Mouse (Mus musculus) kidney, embryonic 14.5 days (tissue): Measurements from ENCODE around the gene Cldn8. TPM values are rescaled to one million over a fixed set of nuclear protein-coding genes. Genes with fewer than 3 reads are reported as not detected.
A peak's percentile ranks its signal among the peaks of the same experiment; 100 is the strongest.

Experiments
- ATAC-seq: fragments of 200-750 bp; cut with Nextera tagmentation; 2 replicates; pipeline ENCODE4 v1.8.0; 2017; ENCODE audit warnings: moderate number of reproducible peaks, mild to moderate bottlenecking, moderate TSS enrichment, moderate library complexity; ENCODE audit not compliant: low FRiP score, low TSS enrichment
- H3K27ac ChIP-seq: fragments of 300-500 bp; sonication (generic); 2 replicates; pipeline ENCODE4 v1.5.1; 2014; ENCODE audit warnings: low read depth, mild to moderate bottlenecking, low read length, moderate library complexity, mixed read lengths
- H3K27me3 ChIP-seq: fragments of 300-500 bp; sonication (generic); 2 replicates; pipeline ENCODE4 v1.6.1; 2014; ENCODE audit warnings: mild to moderate bottlenecking, low read length; ENCODE audit not compliant: control insufficient read depth, insufficient read depth
- H3K36me3 ChIP-seq: fragments of 300-500 bp; sonication (generic); 2 replicates; pipeline ENCODE4 v1.6.1; 2014; ENCODE audit warnings: low read length, mixed read lengths; ENCODE audit not compliant: control insufficient read depth, insufficient read depth
- H3K4me1 ChIP-seq: fragments of 300-500 bp; sonication (generic); 2 replicates; pipeline ENCODE4 v1.6.1; 2014; ENCODE audit warnings: low read length, mixed read lengths; ENCODE audit not compliant: control insufficient read depth, insufficient read depth
- H3K4me2 ChIP-seq: fragments of 300-500 bp; sonication (generic); replicated peaks from 2 replicates; pipeline ENCODE4 v1.6.1; 2014; ENCODE audit warnings: low read depth, mild to moderate bottlenecking, low read length
- H3K4me3 ChIP-seq: fragments of 300-500 bp; sonication (generic); 2 replicates; pipeline ENCODE4 v1.5.1; 2014; ENCODE audit warnings: mild to moderate bottlenecking, low read length
- H3K9ac ChIP-seq: fragments of 300-500 bp; sonication (generic); 2 replicates; pipeline ENCODE4 v1.6.1; 2014; ENCODE audit warnings: low read depth, mild to moderate bottlenecking, low read length, moderate library complexity
- H3K9me3 ChIP-seq: fragments of 300-500 bp; sonication (generic); 2 replicates; pipeline ENCODE4 v1.6.1; 2016; ENCODE audit warnings: low read length; ENCODE audit not compliant: control insufficient read depth
- WGBS: fragments of 180-500 bp; shearing (Covaris S2); extraction: QIAGEN DNeasy Blood & Tissue Kit; methylation state at CpG from one replicate; pipeline ENCODE4 v1.1.7; 2014; 5-methylcytosine and 5-hydroxymethylcytosine counted together
- polyA plus RNA-seq: library from polyadenylated mRNA; unstranded; fragments of >200 nt; fragmentation: Nextera tagmentation; extraction: Ambion mirVana; gene quantifications from 2 replicates; pipeline ENCODE4 v1.2.1, GENCODE M21; 2014

Gene Cldn8
- 85.1 and 98.7 TPM in 2 replicates for polyA plus RNA-seq

DNA sequence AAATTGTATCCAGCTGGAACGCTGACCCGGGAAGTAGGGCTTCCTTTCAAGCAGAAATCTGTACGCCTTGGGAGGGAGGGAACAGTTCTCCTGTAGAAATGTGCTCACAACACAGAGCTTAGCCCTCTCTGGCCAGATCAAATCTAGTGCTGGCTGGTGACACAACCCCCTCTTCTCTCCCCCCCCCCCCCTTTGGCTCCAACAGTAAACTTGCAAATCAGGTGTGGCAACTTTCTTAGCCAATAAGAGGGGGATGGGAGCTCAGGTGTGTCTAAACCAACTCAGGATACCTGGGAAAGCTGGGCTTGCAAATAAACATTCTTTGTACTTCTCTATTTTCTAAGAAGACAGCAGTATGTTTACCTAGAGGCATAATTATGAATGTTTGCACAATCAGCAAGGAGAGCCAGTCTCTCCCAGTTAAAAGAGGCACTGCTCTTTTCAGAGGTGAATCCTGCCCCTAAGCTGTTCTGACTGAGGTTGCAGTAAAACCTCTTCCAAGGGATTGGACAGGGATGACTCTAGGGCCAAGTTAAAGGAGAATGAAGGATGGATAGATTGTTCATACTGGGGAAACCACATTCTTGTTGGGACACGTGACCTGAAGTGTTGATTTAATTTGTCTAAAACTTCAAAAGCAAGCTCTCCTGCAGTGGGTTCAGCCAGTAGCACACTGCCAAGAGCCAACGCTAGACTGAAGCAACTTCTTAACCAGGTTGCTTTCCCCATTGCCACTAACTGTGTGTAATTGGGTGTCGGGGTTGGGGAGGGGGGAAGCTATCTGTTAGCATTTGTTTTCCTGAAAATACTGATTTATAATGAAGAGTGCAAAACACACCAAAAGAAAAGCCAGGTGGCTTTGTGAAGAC lies at the start of gene Cldn8:
Gene Cldn8, minus strand, starts transcription at position 139 of the 869 bp plus-strand sequence.
- Histone ChIP-seq H3K4me2 (no peak within 1 kb of the TSS), H3K36me3 (no peaks in the 10 kb centered on the region), H3K27ac (peak within 1 kb of the TSS; percentile 51), H3K9ac (peak within 1 kb of the TSS; percentile 52), H3K4me1 (no peaks in the 10 kb centered on the region), H3K4me3 (peak within 1 kb of the TSS; percentile 36), H3K9me3 (no peaks in the 10 kb centered on the region), H3K27me3 (no peaks in the 10 kb centered on the region)
- WGBS, result 71% methylated on average over 6 of the region's 6 CpGs
- peak; percentile 73 for ATAC-seq

DNA sequence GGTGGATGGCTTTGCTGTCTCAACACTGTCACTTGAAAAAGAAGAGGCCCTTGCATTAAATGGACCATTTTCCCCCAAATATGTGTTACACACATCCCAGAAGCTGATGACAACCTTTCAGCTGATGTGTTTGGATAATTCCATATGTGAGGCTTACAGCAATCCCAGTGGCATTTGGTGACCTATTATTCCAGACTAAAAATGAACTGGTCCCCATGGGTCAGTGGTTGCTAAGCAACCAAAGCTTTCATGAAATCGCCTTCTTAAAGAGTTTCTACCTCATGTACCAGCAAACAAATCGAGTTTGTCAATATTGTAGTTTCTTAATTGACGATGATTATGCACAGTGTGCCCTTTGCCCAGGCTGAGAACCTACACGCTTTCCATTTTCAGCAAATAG lies 49.7 kb upstream of the Cldn8 start:
- no peak overlapping the region for H3K9ac ChIP-seq
- H3K4me1 ChIP-seq, result no peaks in the 10 kb centered on the region
- H3K9me3 ChIP-seq, result no peaks in the 10 kb centered on the region
- H3K27ac ChIP-seq, result no peak overlapping the region
- no peak for ATAC-seq
- WGBS, result 87% methylated on average over 4 of the region's 4 CpGs
- H3K27me3 ChIP-seq, result no peaks in the 10 kb centered on the region
- H3K4me3 ChIP-seq, result no peak overlapping the region
- no peaks in the 10 kb centered on the region for H3K36me3 ChIP-seq
- no peak overlapping the region for H3K4me2 ChIP-seq

DNA sequence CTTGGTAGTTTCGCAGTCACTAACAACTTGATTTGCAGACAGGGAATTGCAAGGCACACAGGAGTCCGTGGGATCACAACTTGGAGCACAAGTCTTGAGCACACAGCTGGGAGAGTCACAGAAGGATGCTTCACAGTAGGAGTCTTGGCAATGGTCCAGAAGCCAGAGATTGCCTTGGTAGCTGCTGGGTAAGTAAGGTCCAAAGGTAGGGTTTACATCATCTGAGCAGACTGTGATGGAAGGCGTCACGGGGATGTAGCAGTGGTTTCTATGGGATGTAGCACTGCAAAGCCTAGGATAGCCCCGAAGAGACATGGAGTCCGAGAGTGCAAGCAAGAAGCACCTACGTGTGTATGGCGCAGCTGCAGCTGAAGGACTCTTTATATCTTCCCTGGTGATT lies 48.9 kb upstream of the Cldn8 start, which contains the start of gene Krtap24-1:
Gene Krtap24-1, minus strand, starts transcription at position 358 of the 400 bp plus-strand sequence.
- Histone ChIP-seq H3K9me3 (no peaks in the 10 kb centered on the region), H3K4me3 (no peak within 1 kb of the TSS), H3K4me2 (no peak within 1 kb of the TSS), H3K27me3 (no peaks in the 10 kb centered on the region), H3K9ac (no peak within 1 kb of the TSS), H3K4me1 (no peaks in the 10 kb centered on the region), H3K36me3 (no peaks in the 10 kb centered on the region), H3K27ac (no peak within 1 kb of the TSS)
- no peak for ATAC-seq
- 91% methylated on average over 8 of the region's 8 CpGs for WGBS

DNA sequence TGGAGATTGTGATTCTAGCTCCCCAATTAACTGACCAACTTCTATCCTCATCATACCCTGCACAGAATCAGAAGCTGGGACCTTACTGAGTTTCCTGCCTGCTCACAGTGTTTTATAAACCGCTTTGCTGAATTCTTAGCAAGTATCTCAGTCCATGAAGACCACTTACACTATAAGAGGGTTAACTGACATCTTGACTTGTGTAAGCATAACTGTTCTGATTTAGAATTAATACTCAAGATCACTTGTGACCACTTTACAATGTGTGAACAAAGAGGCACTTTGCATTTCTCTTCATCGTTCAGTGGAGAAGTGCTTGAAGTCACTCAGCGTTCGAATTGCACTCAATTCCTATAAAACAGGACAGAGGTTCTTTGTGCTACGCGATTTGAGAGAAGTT lies 41.6 kb upstream of the Cldn8 start:
- Histone ChIP-seq H3K9me3 (no peaks in the 10 kb centered on the region), H3K4me1 (peaks cover 7% of the 10 kb centered on the region), H3K27ac (no peak overlapping the region), H3K27me3 (no peaks in the 10 kb centered on the region), H3K9ac (no peak overlapping the region), H3K36me3 (no peaks in the 10 kb centered on the region), H3K4me2 (no peak overlapping the region), H3K4me3 (no peak overlapping the region)
- 87% methylated on average over 6 of the region's 6 CpGs for WGBS
- no peak for ATAC-seq

DNA sequence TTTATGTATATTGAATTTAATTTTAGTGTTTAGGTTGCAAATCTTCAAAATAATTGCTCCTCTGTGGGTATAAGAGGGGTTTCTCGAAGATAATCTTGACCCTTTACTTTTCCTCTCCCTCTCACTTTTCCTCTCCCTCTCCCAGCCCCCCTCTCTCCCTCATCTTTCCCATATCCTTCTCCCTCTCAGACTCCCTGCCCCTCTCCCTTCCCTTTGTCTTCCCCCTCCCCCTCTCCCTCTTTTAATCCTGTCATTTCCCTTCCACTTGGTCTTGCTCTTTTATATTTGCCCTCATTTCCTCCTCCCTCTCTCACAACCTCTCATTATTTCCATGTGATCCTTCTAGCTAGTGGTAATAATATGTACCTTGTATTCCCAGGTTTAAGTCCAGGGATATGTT lies 39.5 kb upstream of the Cldn8 start:
- H3K4me3 ChIP-seq, result no peak overlapping the region
- H3K27me3 ChIP-seq, result no peaks in the 10 kb centered on the region
- H3K36me3 ChIP-seq, result no peaks in the 10 kb centered on the region
- no peak overlapping the region for H3K4me2 ChIP-seq
- H3K9ac ChIP-seq, result no peak overlapping the region
- WGBS, result 50% methylated on average over 1 of the region's 1 CpGs
- H3K9me3 ChIP-seq, result no peaks in the 10 kb centered on the region
- no peak overlapping the region for H3K27ac ChIP-seq
- peaks cover 7% of the 10 kb centered on the region for H3K4me1 ChIP-seq
- no peak for ATAC-seq

DNA sequence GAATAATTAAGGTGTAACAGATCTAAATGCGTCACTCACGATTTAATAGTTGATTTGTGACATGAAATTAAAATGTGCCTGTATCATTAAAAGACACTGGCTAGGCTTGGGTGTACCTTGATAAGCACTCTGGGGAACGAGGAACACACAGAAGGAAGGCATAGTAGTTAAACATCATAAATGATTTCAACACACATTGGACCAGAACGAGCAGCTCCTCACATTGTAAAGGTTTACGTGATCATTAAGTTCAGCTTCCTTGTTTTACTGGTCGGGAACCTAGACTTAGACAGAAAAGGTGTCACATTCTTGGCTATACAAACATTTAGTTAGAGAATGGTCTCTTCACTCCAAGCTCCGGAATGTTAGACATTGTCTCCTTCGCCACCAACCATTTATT lies 37.3 kb upstream of the Cldn8 start:
- H3K9me3 ChIP-seq, result no peaks in the 10 kb centered on the region
- ATAC-seq, result no peak
- 36% methylated on average over 8 of the region's 8 CpGs for WGBS

DNA sequence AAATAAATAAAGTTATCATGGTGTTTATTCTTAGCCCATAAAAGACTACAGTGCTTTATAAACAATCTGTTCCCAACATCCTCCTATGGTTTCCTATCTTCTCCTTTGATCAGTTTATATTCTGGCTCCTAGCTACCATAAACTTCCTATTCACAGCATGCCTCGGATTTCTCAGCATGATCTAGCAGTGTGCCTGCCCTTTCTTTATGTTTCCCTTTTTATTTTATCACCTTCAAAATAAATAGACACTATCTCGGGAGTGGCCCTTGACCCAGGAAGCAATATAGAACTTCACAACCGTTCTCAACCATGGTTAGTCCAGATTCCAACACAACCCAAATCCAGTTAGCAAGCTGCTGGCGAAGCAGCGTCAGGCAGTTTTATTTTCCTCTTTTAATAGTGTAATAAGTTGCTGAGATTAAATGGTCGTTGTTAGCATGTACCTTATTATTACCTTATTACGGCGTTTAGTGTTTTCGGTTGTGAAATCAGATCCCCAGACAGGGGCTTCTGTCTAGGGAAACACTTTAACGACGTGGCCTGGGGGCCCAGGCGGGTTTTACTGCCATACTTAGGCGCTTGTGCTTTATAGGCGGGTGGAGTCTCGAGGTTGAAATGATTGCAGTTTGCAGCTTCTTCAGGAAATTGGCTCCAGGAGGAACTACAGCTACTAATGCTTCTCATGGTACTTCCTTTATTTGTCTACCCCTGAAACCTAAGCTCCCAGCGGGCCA lies 36.7 kb upstream of the Cldn8 start:
- peak overlapping the region; percentile 17 for H3K4me3 ChIP-seq
- H3K27me3 ChIP-seq, result no peaks in the 10 kb centered on the region
- H3K9me3 ChIP-seq, result no peaks in the 10 kb centered on the region
- ATAC-seq, result peak; percentile 57; the same call in 1 of the 2 replicates
- peaks cover 7% of the 10 kb centered on the region for H3K4me1 ChIP-seq
- H3K4me2 ChIP-seq, result peak overlapping the region; percentile 38
- H3K36me3 ChIP-seq, result no peaks in the 10 kb centered on the region
- no peak overlapping the region for H3K27ac ChIP-seq
- H3K9ac ChIP-seq, result no peak overlapping the region
- 6% methylated on average over 16 of the region's 16 CpGs for WGBS

More for the DNA sequence above, 37.3 kb upstream of the Cldn8 start:
- no peak overlapping the region for H3K4me3 ChIP-seq
- H3K27ac ChIP-seq, result no peak overlapping the region
- no peaks in the 10 kb centered on the region for H3K27me3 ChIP-seq
- peak overlapping the region; percentile 38; the same call in 1 of the 2 replicates for H3K4me2 ChIP-seq
- no peak overlapping the region for H3K9ac ChIP-seq
- no peaks in the 10 kb centered on the region for H3K36me3 ChIP-seq
- H3K4me1 ChIP-seq, result peaks cover 7% of the 10 kb centered on the region

DNA sequence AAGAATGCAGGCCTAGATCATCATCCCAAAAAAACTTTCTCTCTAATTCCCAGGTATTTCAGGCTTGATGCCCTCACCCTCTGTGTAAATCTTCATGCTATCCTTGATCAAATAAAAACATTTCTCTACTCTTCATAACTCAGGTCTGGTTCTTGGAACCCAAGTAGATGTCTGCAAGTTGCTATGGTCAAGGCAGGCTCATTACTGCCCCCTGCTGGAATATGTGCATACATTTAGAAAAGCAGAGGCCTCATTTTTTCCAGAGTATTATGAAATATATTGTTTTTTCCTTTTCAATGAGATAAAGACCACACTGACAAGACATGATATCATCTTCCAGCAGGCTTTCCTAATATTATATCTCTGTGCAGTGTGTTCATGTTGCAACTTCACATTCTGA lies 29.8 kb upstream of the Cldn8 start:
- no peaks in the 10 kb centered on the region for H3K27me3 ChIP-seq

DNA sequence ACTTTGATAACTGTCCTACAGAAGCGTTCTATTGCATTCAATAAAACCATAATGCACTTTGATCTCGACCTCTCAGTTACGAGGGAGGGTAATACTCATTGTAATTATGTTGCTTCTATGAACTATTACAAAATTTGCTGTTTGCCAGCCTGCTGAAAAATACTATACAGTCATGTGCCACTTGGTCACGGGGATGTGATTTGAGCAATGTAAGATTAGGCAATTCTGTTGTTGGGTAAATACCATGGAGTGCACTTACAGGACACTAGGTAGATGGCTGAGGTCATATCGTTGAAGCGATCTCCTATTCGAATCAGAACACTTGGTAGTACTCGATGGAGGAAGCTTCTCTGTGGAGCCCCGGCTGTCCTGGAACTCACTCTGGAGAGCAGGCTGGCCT lies 20.4 kb upstream of the Cldn8 start:
- H3K4me3 ChIP-seq, result no peak overlapping the region
- no peaks in the 10 kb centered on the region for H3K36me3 ChIP-seq
- H3K4me2 ChIP-seq, result no peak overlapping the region
- ATAC-seq, result no peak
- H3K27ac ChIP-seq, result no peak overlapping the region
- H3K9ac ChIP-seq, result no peak overlapping the region
- H3K4me1 ChIP-seq, result no peaks in the 10 kb centered on the region
- no peaks in the 10 kb centered on the region for H3K9me3 ChIP-seq
- 85% methylated on average over 9 of the region's 9 CpGs for WGBS
- H3K27me3 ChIP-seq, result no peaks in the 10 kb centered on the region

More for the DNA sequence above, 29.8 kb upstream of the Cldn8 start:
- H3K4me1 ChIP-seq, result no peaks in the 10 kb centered on the region
- no peaks in the 10 kb centered on the region for H3K9me3 ChIP-seq
- H3K36me3 ChIP-seq, result no peaks in the 10 kb centered on the region
- no peak for ATAC-seq
- H3K4me3 ChIP-seq, result no peak overlapping the region
- no peak overlapping the region for H3K4me2 ChIP-seq
- H3K9ac ChIP-seq, result no peak overlapping the region
- H3K27ac ChIP-seq, result no peak overlapping the region
